Mouse (Mus musculus): ENCODE data around the gene Gm11037. TPM values are rescaled to one million over a fixed set of nuclear protein-coding genes. Genes with fewer than 3 reads are reported as not detected.

Gene Gm11037
- polyA plus RNA-seq, 1 experiment from 2014 or later: not detected

DNA sequence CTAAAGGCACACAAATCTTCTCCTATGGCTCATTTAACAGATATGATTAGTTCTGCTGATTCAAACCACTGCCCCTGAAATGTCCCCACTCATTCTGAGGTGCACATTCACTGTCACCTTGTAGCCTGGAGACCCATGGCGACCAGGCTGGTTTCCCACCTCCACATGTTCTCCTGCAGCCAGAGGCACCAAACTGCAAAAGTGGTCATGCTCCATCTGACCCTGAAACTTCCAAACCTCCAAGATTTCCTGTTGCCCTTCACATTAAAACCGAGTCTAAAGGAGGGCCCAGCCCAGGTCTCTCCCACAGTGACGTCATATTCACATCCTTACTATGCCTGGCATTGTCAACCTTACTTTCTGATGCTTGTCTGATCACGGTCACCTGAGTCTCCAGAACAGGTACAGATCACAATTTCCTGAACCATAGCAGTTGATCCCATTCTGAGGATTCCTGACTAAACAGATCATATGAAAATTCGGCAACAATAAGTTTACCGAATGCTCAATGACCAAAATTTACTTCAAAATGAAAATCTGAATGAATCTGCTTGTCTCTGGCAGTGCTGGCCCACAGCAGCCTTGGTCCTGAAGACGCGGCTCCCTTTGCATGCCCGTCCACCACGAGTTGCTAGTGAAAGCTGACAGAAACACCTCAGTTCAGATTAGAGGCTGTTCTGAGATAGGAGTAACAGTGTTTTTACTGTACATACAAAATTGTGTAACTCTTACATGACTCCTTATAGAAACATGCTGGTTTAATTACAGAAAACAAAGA is 997 bp upstream of the Gm11037 start:
- Histone ChIP-seq H3K9ac (replicated peaks; ENCODE audit: low read length) (no peak overlapping the region), H3K4me1 (ENCODE audit: control insufficient read depth, insufficient read depth, low read length) (no peaks in the 10 kb centered on the region; the same call in 1 of the 2 replicates), H3K27ac (replicated peaks; ENCODE audit: low read depth, low read length) (no peak overlapping the region), H3K4me2 (ENCODE audit: low read depth, low read length) (no peak overlapping the region), H3K4me3 (ENCODE audit: low read depth, low read length) (no peak overlapping the region), H3K9me3 (replicated peaks; ENCODE audit: control insufficient read depth, low read length) (no peaks in the 10 kb centered on the region), H3K36me3 (replicated peaks; ENCODE audit: control insufficient read depth, insufficient read depth, low read depth, low read length) (no peaks in the 10 kb centered on the region; the same call in 1 of the 2 replicates), H3K27me3 (ENCODE audit: control insufficient read depth, insufficient read depth, low read length) (no peaks in the 10 kb centered on the region)
- ATAC-seq (replicated peaks; ENCODE audit: insufficient number of reproducible peaks, low FRiP score, low TSS enrichment, low read depth) (no peak), DNase-seq (ENCODE audit: low spot score) (no peak)
- WGBS: 83% methylated on average over 10 of the region's 10 CpGs

DNA sequence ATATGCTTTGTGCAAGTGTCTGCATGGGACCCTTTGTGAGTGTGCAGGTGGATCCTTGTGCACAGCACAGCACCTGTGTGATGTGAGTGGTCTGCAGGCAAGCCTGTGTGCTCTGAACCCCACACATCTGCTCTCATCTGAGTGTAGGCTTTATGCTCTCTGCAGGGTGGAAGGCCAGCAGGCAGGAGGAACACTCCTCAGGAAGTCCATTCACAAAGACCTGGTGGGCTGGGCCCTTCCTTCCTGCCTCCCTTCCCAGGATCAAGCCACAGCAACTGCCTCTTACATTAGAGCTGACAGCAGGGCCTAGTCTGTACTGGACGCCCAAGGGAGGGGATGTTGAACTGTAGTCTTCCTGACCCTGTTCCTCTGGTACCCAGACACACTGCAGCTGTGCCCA is 1.1 kb downstream of the Gm11037 start:
- Histone ChIP-seq H3K36me3 (replicated peaks; ENCODE audit: control insufficient read depth, insufficient read depth, low read depth, low read length) (peaks cover 3% of the 10 kb centered on the region), H3K9me3 (replicated peaks; ENCODE audit: control insufficient read depth, low read length) (no peaks in the 10 kb centered on the region), H3K9ac (replicated peaks; ENCODE audit: low read length) (no peak overlapping the region), H3K4me1 (ENCODE audit: control insufficient read depth, insufficient read depth, low read length) (no peaks in the 10 kb centered on the region), H3K27me3 (ENCODE audit: control insufficient read depth, insufficient read depth, low read length) (no peaks in the 10 kb centered on the region), H3K4me2 (ENCODE audit: low read depth, low read length) (no peak overlapping the region), H3K4me3 (ENCODE audit: low read depth, low read length) (no peak overlapping the region), H3K27ac (replicated peaks; ENCODE audit: low read depth, low read length) (no peak overlapping the region)
- WGBS: 78% methylated on average over 1 of the region's 1 CpGs
- DNase-seq (ENCODE audit: low spot score): no peak
- ATAC-seq (replicated peaks; ENCODE audit: insufficient number of reproducible peaks, low FRiP score, low TSS enrichment, low read depth): no peak

DNA sequence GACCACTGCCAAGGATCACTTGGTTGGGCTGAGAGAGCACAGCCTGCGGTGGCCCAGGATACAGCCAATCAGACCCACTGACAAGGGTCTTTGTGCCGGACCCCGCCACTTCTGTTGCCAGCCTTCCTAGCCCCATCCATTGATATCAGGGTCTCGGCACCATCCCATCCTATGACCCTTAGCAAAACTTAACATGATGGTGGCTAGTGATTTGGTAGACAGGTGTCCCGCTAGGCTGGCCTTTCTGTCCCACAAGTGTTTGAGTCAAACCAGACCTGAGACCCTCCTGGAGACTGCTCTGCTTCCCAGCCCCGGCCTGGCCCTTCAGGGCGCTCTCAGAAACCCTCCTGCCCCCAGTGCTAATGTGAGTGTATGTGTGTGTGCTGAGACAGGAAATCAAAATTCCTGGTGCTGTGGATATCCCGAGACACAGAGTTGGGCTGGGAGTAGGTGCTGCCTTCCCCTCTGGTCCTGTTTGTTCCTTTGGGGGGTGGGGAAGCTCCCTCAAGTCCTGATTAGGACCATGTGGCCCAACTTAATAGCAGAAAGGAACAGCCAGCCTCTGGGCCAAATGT is 1.6 kb downstream of the Gm11037 start:
- Histone ChIP-seq H3K27ac (replicated peaks; ENCODE audit: low read depth, low read length) (no peak overlapping the region), H3K27me3 (ENCODE audit: control insufficient read depth, insufficient read depth, low read length) (no peaks in the 10 kb centered on the region), H3K9ac (replicated peaks; ENCODE audit: low read length) (no peak overlapping the region), H3K4me3 (ENCODE audit: low read depth, low read length) (no peak overlapping the region), H3K4me2 (ENCODE audit: low read depth, low read length) (no peak overlapping the region), H3K9me3 (replicated peaks; ENCODE audit: control insufficient read depth, low read length) (no peaks in the 10 kb centered on the region), H3K36me3 (replicated peaks; ENCODE audit: control insufficient read depth, insufficient read depth, low read depth, low read length) (peaks cover 3% of the 10 kb centered on the region), H3K4me1 (ENCODE audit: control insufficient read depth, insufficient read depth, low read length) (no peaks in the 10 kb centered on the region)
- DNase-seq (ENCODE audit: low spot score): no peak
- WGBS: 76% methylated on average over 8 of the region's 8 CpGs
- no peak for ATAC-seq (replicated peaks; ENCODE audit: insufficient number of reproducible peaks, low FRiP score, low TSS enrichment, low read depth)

DNA sequence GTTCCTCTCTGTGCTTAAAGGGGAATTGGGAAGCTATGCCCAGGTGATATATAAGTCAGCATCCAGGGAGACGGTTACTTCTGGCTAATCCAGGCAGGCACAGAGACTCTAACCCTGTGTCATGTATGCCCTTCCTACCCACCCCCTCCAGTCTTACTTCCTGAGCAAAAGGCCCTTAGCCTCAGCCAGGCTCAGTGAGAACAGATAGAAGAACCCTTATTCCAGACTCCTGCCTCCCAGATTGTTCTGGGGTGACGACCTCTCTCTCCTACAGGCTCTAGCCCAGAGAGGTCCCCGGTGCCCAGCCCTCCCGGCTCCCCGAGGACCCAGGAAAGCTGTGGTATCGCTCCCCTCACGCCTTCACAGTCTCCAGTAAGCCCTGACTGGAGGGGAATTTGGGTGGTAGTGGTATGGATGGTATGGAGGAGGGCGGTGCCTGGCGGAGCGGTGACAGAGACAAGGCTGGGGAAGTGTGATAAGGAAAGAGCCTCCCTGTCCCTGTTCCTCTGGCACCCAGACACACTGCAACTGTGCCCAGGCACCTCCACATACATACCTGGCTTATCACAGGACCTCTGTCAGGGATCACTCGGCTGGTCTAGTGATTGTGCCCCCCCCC is 2.3 kb downstream of the Gm11037 start:
- Histone ChIP-seq H3K9me3 (replicated peaks; ENCODE audit: control insufficient read depth, low read length) (no peaks in the 10 kb centered on the region), H3K4me3 (ENCODE audit: low read depth, low read length) (no peak overlapping the region), H3K9ac (replicated peaks; ENCODE audit: low read length) (no peak overlapping the region), H3K36me3 (replicated peaks; ENCODE audit: control insufficient read depth, insufficient read depth, low read depth, low read length) (peaks cover 3% of the 10 kb centered on the region), H3K27me3 (ENCODE audit: control insufficient read depth, insufficient read depth, low read length) (no peaks in the 10 kb centered on the region), H3K4me2 (ENCODE audit: low read depth, low read length) (no peak overlapping the region), H3K27ac (replicated peaks; ENCODE audit: low read depth, low read length) (no peak overlapping the region), H3K4me1 (ENCODE audit: control insufficient read depth, insufficient read depth, low read length) (no peaks in the 10 kb centered on the region)
- no peak for ATAC-seq (replicated peaks; ENCODE audit: insufficient number of reproducible peaks, low FRiP score, low TSS enrichment, low read depth)
- WGBS: 67% methylated on average over 11 of the region's 11 CpGs
- no peak for DNase-seq (ENCODE audit: low spot score)

DNA sequence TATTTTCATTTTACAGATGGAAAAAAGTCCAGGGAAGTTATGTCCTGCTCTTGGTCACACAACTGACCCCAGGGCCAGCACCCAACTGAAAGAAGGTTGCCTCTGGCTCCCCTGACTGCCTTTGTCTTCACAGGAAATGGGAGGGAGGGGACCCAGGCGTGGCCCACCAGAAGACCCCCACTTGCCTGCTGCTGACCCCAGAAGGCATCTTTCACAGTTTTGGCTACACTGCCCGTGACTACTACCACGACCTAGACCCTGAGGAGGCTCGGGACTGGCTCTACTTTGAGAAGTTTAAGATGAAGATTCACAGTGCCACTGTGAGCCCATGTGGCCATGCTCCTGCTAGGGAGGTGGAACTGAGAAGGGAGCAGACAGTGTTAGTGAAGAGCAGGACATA is 5.0 kb downstream of the Gm11037 start:
- WGBS: 76% methylated on average over 4 of the region's 4 CpGs
- H3K9me3 ChIP-seq (replicated peaks; ENCODE audit: control insufficient read depth, low read length): no peaks in the 10 kb centered on the region
- no peak overlapping the region for H3K9ac ChIP-seq (replicated peaks; ENCODE audit: low read length)
- H3K4me1 ChIP-seq (ENCODE audit: control insufficient read depth, insufficient read depth, low read length): no peaks in the 10 kb centered on the region
- no peak overlapping the region for H3K4me3 ChIP-seq (ENCODE audit: low read depth, low read length)
- no peak overlapping the region for H3K4me2 ChIP-seq (ENCODE audit: low read depth, low read length)
- ATAC-seq (replicated peaks; ENCODE audit: insufficient number of reproducible peaks, low FRiP score, low TSS enrichment, low read depth) (no peak), DNase-seq (ENCODE audit: low spot score) (no peak)
- no peaks in the 10 kb centered on the region for H3K27me3 ChIP-seq (ENCODE audit: control insufficient read depth, insufficient read depth, low read length)
- peaks cover 3% of the 10 kb centered on the region for H3K36me3 ChIP-seq (replicated peaks; ENCODE audit: control insufficient read depth, insufficient read depth, low read depth, low read length)
- H3K27ac ChIP-seq (replicated peaks; ENCODE audit: low read depth, low read length): no peak overlapping the region

DNA sequence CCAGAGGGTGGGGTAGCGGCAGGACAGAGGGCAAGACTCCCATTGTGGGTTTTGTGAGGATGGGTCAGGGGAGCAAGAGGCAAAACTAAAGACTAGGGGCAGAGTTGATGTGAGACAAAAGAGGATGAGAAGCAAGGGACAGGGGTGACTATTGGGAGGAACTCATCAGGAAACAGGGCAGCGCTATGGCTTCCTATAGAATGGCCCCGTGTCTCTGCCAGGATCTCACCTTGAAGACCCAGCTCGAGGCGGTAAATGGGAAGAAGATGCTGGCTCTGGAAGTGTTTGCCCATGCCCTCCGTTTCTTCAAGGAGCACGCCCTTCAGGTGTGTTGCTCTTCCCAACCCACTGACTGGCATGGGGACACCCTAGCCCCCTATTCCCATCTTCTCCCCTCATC is 5.5 kb downstream of the Gm11037 start:
- Histone ChIP-seq H3K36me3 (replicated peaks; ENCODE audit: control insufficient read depth, insufficient read depth, low read depth, low read length) (peaks cover 3% of the 10 kb centered on the region), H3K27ac (replicated peaks; ENCODE audit: low read depth, low read length) (no peak overlapping the region), H3K4me1 (ENCODE audit: control insufficient read depth, insufficient read depth, low read length) (no peaks in the 10 kb centered on the region), H3K4me3 (ENCODE audit: low read depth, low read length) (no peak overlapping the region), H3K27me3 (ENCODE audit: control insufficient read depth, insufficient read depth, low read length) (no peaks in the 10 kb centered on the region), H3K9me3 (replicated peaks; ENCODE audit: control insufficient read depth, low read length) (no peaks in the 10 kb centered on the region), H3K9ac (replicated peaks; ENCODE audit: low read length) (no peak overlapping the region), H3K4me2 (ENCODE audit: low read depth, low read length) (no peak overlapping the region)
- no peak for DNase-seq (ENCODE audit: low spot score)
- 92% methylated on average over 7 of the region's 7 CpGs for WGBS
- ATAC-seq (replicated peaks; ENCODE audit: insufficient number of reproducible peaks, low FRiP score, low TSS enrichment, low read depth): no peak

DNA sequence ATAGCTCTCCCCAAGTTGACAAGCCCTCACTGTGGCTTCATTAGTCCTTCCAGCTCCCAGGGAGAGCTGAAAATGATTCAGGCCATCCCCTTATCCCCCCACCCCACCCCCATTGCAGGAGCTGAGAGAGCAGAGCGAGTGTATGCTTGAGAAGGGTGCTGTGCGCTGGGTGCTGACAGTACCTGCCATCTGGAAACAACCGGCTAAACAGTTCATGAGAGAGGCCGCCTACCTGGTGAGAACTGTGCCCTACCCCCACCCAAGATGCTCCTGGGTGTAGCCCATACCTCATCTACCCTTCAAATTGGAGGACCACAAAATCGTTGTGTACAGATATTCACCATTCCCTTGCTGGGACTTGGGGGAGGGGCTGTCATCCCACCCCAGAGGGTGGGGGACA is 6.0 kb downstream of the Gm11037 start:
- DNase-seq (ENCODE audit: low spot score): no peak
- Histone ChIP-seq H3K36me3 (replicated peaks; ENCODE audit: control insufficient read depth, insufficient read depth, low read depth, low read length) (peaks cover 4% of the 10 kb centered on the region), H3K9me3 (replicated peaks; ENCODE audit: control insufficient read depth, low read length) (no peaks in the 10 kb centered on the region), H3K4me2 (ENCODE audit: low read depth, low read length) (no peak overlapping the region), H3K27ac (replicated peaks; ENCODE audit: low read depth, low read length) (no peak overlapping the region), H3K27me3 (ENCODE audit: control insufficient read depth, insufficient read depth, low read length) (no peaks in the 10 kb centered on the region), H3K9ac (replicated peaks; ENCODE audit: low read length) (no peak overlapping the region), H3K4me1 (ENCODE audit: control insufficient read depth, insufficient read depth, low read length) (no peaks in the 10 kb centered on the region), H3K4me3 (ENCODE audit: low read depth, low read length) (no peak overlapping the region)
- WGBS: 88% methylated on average over 5 of the region's 5 CpGs
- no peak for ATAC-seq (replicated peaks; ENCODE audit: insufficient number of reproducible peaks, low FRiP score, low TSS enrichment, low read depth)

DNA sequence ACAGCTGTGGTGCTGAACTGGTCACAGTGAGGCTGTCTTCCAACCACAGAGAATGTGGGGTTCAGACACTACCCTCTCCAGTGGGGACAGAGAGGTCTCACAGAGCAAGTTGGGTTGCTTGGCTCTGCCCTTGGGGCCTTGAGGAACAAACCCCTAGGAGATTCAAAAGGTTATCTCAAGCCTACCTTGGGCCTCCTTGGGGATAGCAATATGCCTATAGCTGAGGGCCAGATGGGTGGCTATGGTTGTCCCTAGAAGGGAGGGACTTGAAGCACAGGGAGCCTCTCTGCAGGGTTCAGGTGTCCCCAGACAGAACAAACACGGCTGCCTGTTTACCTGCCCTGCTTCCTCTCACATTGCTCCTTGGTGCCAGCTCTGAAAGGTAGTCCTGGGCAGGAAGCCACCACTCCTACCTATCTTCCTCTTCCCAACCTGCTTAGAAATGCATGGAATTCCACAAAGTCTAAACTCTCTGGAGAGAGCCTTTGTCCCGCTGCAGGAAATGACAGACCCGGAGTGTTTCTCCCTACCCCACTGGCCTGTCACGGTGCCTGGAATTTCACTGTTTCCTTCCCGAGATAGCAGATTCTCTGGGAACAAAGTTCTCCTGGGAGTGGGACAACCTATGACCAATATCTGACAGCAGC is 6.7 kb downstream of the Gm11037 start:
- Histone ChIP-seq H3K4me1 (ENCODE audit: control insufficient read depth, insufficient read depth, low read length) (no peaks in the 10 kb centered on the region), H3K9ac (replicated peaks; ENCODE audit: low read length) (no peak overlapping the region), H3K9me3 (replicated peaks; ENCODE audit: control insufficient read depth, low read length) (no peaks in the 10 kb centered on the region), H3K4me2 (ENCODE audit: low read depth, low read length) (no peak overlapping the region), H3K36me3 (replicated peaks; ENCODE audit: control insufficient read depth, insufficient read depth, low read depth, low read length) (peaks cover 8% of the 10 kb centered on the region), H3K27me3 (ENCODE audit: control insufficient read depth, insufficient read depth, low read length) (no peaks in the 10 kb centered on the region), H3K27ac (replicated peaks; ENCODE audit: low read depth, low read length) (no peak overlapping the region), H3K4me3 (ENCODE audit: low read depth, low read length) (no peak overlapping the region)
- WGBS: 43% methylated on average over 5 of the region's 5 CpGs
- ATAC-seq (replicated peaks; ENCODE audit: insufficient number of reproducible peaks, low FRiP score, low TSS enrichment, low read depth) (no peak), DNase-seq (ENCODE audit: low spot score) (no peak)

Measured in embryonic facial prominence, embryonic 11.5 days (tissue).